Mouse (Mus musculus) left cerebral cortex, postnatal 25 days (tissue): ENCODE measurements around the gene Cenpi. TPM values are rescaled to one million over a fixed set of nuclear protein-coding genes. Genes with fewer than 3 reads are reported as not detected.
A peak's percentile ranks its signal among the peaks of the same experiment; 100 is the strongest.

Source experiments
- DNase-seq, 2 experiments: peaks; one replicate each; pipeline ENCODE4 v3.0.0; 2022; ENCODE audit warnings: low spot score in 2 of 2, mixed read lengths in 1 of 2
- intact Hi-C: fragments of 180-260 bp; cut with DNase I; formaldehyde crosslinking; loops from one replicate; pipeline ENCODE4 v1.15.1; 2025
- total RNA-seq, 2 experiments: library from RNA; stranded (reverse); gene quantifications; 2 replicates each; pipeline ENCODE4 v1.2.3; 2021

Cenpi gene
- total RNA-seq, 2 experiments from 2014 or later = 0.37 to 0.57 TPM

GRCm38 (mm10) chrX:134350205-134350604 is 42.3 kb downstream of the Cenpi start:
- intact Hi-C loops = loop anchor here (10.0 kb wide), 1 partner anchor 215 kb away; no protein-coding TSS in a partner anchor
- DNase-seq = no peak

- intact Hi-C loops = loop anchor here (10.0 kb wide), 1 partner anchor 219 kb away; no protein-coding TSS in a partner anchor
- no peak for DNase-seq
Measured at GRCm38 (mm10) chrX:134353848-134354247, 46.0 kb downstream of the Cenpi start.

- intact Hi-C loops = loop anchor here (10.0 kb wide), 1 partner anchor 225 kb away; no protein-coding TSS in a partner anchor
Measured at GRCm38 (mm10) chrX:134359336-134359735, 51.5 kb downstream of the Cenpi start.

GRCm38 (mm10) chrX:134362156-134362555 is 54.3 kb downstream of the Cenpi start:
- DNase-seq = no peak
- intact Hi-C loops = no loop called here

More at GRCm38 (mm10) chrX:134359336-134359735, 51.5 kb downstream of the Cenpi start:
- DNase-seq = no peak

- DNase-seq = no peak
- intact Hi-C loops = no loop called here
Measured at GRCm38 (mm10) chrX:134365421-134365820, 57.5 kb downstream of the Cenpi start.

GRCm38 (mm10) chrX:134366547-134366946 is 58.7 kb downstream of the Cenpi start:
- intact Hi-C loops = no loop called here
- no peak for DNase-seq

- DNase-seq = no peak
- intact Hi-C loops = no loop called here
Measured at GRCm38 (mm10) chrX:134371279-134371678, 63.4 kb downstream of the Cenpi start.

GRCm38 (mm10) chrX:134374190-134374589 is 66.3 kb downstream of the Cenpi start:
- DNase-seq = no peak
- intact Hi-C loops = no loop called here

GRCm38 (mm10) chrX:134384896-134385295 is 77.0 kb downstream of the Cenpi start:
- intact Hi-C loops = no loop called here

GRCm38 (mm10) chrX:134398972-134399371 is 91.1 kb downstream of the Cenpi start:
- peak in 1 of 2 experiments; percentile 63 for DNase-seq
- intact Hi-C loops = no loop called here

More at GRCm38 (mm10) chrX:134384896-134385295, 77.0 kb downstream of the Cenpi start:
- no peak for DNase-seq

- DNase-seq = no peak
Measured at GRCm38 (mm10) chrX:134403863-134404583, 96.1 kb downstream of the Cenpi start, which contains the start of gene Drp2. Gene Drp2, plus strand, starts transcription at chrX:134404551.

GRCm38 (mm10) chrX:134404584-134404955 is 96.7 kb downstream of the Cenpi start:
- DNase-seq = no peak

More at GRCm38 (mm10) chrX:134403863-134404583, 96.1 kb downstream of the Cenpi start, which contains the start of gene Drp2:
- intact Hi-C loops = loop anchor here (2.0 to 5.0 kb wide), 2 partner anchors 17 to 107 kb away; partner anchors contain the start of gene Tmem35a

GRCm38 (mm10) chrX:134409354-134409900 is 101.5 kb downstream of the Cenpi start:
- DNase-seq = no peak
- intact Hi-C loops = no loop called here

More at GRCm38 (mm10) chrX:134404584-134404955, 96.7 kb downstream of the Cenpi start:
- intact Hi-C loops = loop anchor here (2.0 to 5.0 kb wide), 2 partner anchors 16 to 107 kb away; partner anchors contain the start of gene Tmem35a

- no peak for DNase-seq
- intact Hi-C loops = no loop called here
Measured at GRCm38 (mm10) chrX:134412096-134412495, 104.2 kb downstream of the Cenpi start.

Other genes with a start within 250 kb of the Cenpi start
- gene Cstf2, start 248.9 kb upstream of the Cenpi start, total RNA-seq = 100 to 1,000 TPM; 121 to 131 TPM
- 1 to 10 TPM; 1.1 to 1.5 TPM for gene Xkrx, start 146.0 kb upstream of the Cenpi start, total RNA-seq
- gene Arl13a, start 120.6 kb upstream of the Cenpi start, total RNA-seq = not detected
- under 1 TPM in 1 of 2 experiments, not detected in 1; 0.44 TPM for gene Nox1, start 86.1 kb upstream of the Cenpi start, total RNA-seq
- gene Trmt2b, start 31.1 kb upstream of the Cenpi start, total RNA-seq = 1 to 10 TPM; 8.7 to 8.8 TPM
- gene Tmem35a, start 12.9 kb upstream of the Cenpi start, total RNA-seq = 10 to 100 TPM; 67.7 to 70.6 TPM
- 10 to 100 TPM; 56.3 to 61.7 TPM for gene Drp2, start 96.5 kb downstream of the Cenpi start, total RNA-seq
- gene Taf7l, start 168.4 kb downstream of the Cenpi start, total RNA-seq = under 1 TPM in 1 of 2 experiments, not detected in 1; 0.53 TPM
- gene Timm8a1, start 233.8 kb downstream of the Cenpi start, total RNA-seq = 10 to 100 TPM; 17.6 to 22.3 TPM